Mouse (Mus musculus) cerebellum, adult 11-12 months (tissue): ENCODE data around the gene Cyp1a2.
A peak's percentile ranks its signal among the peaks of the same experiment; 100 is the strongest.

Experiments
- DNase-seq: peaks from one replicate; pipeline ENCODE4 v3.0.0; 2022

Gene Cyp1a2

GRCm38 (mm10) chr9:57644944-57645893, 38.3 kb downstream of the Cyp1a2 start:
- peak; percentile 89 for DNase-seq

DNA sequence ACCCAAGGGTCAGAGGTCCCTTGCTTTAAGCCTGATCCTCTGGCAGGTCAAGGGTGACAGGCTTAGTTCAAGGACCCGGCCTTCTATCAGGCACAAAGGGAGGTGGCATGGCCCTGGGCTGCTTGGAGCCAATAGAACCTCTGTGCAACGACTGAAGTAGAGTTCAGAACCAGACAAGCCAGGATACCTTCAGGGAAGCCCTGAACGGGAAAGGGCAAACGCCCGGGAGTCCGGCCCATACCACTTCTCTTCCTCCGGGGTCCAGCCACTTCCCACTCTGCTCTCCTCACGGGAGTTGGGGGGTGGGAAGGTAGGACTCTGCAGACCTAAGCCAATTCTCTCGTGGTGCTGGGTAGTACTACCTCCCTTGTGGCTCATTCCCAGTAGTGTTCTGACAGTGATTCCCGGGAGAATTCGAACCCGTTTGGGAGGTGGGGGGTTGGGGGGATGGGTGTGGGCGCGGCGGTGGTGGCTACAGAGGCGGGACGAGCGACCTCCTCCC, 39.0 kb downstream of the Cyp1a2 start:
- DNase-seq, result no peak

- no peak for DNase-seq
Observed at GRCm38 (mm10) chr9:57643856-57644180, 39.7 kb downstream of the Cyp1a2 start.

- no peak for DNase-seq
Observed at GRCm38 (mm10) chr9:57643169-57643855, 40.2 kb downstream of the Cyp1a2 start.

DNA sequence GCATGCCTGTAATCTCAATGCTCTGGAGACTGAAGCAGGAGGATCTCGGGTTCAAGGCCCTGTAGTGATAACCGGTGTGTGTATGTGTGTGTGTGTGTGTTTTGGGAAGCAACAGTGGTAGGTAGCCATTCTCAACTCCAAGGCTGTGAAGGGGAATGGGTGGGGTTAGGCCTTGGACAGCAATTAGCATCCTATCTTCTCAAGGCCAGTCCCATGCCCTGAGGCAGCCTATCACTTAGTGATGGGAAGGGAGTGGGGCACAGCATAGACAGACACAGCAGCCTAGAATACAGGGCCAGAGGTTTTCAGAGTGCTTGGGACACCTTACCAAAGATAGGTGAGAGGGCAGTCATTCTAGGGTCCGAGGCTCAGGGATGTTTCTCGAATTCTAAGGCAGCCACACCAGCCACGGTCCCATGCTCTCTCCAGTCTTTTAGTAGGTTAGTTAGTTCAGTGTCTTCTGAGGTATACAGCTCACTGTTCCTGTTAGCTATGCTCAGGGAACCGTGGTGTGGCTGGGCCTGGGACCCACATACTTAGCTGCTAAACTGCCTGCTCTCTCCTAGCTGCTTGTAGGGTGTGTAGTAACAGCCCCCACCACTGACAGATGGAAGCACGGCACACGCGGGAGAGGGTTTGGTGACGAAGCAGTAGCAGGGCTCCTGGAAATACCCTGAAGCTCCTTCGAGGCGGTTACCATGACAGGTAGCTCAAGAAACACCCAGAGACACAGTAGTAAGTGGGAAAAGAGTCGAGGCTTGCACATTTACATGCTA, 41.5 kb downstream of the Cyp1a2 start:
- no peak for DNase-seq

DNA sequence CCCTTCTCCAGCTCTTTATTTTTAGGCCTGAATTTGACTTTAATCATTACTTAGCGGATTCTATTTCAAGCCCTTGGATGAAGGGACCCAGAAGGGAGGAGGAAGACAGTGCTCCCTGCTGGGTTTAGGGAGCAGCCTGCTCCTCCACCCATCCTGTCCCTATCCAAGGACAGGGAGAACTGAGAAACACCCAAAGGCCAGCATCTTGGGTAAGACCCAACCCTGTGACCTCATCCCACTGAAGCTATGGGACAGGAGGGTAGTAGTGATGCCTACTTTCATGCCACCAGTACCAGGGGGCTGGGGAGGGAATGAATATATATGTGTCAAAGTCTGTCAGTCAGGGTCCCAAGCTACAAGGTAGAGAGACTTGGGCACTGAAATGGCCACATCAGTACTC, 42.5 kb downstream of the Cyp1a2 start:
- no peak for DNase-seq

- no peak for DNase-seq
Observed at GRCm38 (mm10) chr9:57640384-57640783, 43.1 kb downstream of the Cyp1a2 start.

- no peak for DNase-seq
Observed at GRCm38 (mm10) chr9:57639661-57640328, 43.7 kb downstream of the Cyp1a2 start.

- DNase-seq, result no peak
Observed at GRCm38 (mm10) chr9:57638651-57639459, 44.6 kb downstream of the Cyp1a2 start.

DNA sequence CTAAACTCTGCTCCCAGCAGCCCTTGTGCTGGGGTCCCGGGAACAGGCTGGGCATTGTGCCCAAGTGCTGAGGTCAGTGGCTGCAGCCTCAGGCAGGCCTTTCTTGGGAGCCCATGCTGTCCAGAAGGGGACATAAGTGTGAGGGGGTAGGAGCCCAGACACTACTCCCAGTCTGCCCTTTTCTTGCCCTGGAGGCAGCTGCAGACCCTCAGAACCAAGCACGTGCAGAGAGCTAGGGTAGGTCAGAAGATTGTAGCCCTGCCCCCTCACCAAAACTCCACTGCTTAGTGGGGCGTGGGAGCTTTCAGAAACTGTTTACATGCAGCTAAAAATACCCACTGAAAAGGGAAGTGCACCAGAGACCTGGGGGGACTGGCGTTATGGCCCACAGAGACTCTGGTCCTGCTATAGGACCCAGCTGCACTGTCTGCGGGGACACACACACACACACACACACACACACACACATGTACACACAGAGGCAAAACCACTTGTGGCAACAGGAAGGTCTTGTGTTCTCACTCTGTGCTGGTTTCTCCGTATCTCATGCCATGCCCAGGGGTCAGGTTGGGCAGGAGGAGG, 45.7 kb downstream of the Cyp1a2 start:
- DNase-seq, result no peak

DNA sequence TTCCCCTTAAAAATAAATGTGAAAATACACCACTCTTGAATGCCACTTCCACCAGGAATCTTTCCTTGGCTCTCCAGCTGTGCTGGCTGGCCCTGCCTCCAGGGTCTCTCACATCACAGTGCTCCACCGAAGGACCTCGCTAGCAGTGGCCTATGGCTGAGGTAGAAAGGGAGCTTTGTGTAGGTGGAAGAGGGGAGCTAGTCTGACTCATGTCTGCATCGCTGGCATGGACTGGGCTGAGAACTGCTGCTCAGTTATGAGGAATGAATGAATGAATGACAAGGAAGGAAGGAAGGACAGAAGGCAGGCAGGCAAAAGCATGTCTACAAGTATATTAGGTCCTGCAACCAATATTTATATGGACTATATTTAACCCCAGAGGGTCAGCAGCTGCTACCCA, 46.2 kb downstream of the Cyp1a2 start:
- no peak for DNase-seq

GRCm38 (mm10) chr9:57633481-57634024, 50.0 kb downstream of the Cyp1a2 start:
- no peak for DNase-seq

DNA sequence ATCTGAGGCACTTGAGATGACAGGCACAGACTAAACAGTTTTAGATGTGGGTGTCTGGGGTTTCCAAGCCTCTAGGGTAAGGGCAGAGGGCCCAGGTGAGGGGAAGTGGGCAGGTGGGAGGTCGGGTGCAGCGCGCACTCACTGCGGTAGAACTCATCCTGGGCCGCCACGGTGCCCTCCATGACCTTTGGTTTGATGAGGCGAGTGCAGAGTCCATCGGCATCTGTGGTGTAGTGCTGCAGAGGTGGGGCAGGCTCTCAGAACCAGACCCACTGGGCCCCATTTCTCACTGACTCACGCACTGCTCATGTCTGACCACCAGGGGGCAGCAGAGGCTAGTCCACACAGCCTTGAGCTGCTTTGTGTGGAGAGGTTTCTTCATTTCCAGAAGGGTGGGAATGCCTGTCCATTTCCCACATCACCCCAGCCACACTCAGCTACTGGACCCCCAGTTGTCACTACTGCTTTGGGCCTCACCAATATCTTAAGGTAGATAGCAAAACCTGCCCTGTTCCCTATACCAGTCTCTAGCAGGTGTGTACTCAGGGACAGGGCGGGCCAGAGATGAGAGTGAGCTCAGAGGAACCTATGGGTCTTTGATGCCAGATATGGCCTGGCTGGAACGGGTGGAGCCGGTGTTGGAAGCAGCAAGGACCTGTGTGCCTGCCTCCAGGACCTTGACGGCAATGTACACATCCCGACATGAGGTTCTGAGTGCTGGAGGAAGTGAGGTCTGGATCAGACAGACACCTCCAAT, 54.2 kb downstream of the Cyp1a2 start:
- DNase-seq, result peak; percentile 70

DNA sequence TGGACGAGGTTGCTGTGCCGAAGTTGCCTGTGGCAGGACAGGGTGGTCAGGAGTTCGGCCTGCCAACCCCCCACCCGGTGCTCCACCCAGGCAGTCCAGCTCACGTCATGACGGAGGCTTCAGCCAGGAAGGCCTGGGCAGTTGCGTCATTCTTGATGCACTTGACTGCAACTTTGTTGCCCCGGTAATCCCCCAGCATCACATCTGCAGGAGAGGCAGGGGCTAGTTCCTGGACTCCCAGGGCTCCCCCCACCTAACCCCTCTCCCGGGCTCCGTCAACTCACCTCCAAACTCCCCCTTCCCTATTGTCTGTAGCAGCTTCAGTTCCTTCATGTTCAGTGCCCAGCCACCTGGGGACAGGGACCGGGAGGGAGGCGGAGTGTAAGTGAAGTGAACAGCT, 54.8 kb downstream of the Cyp1a2 start:
- DNase-seq, result no peak

GRCm38 (mm10) chr9:57627892-57628291, 55.6 kb downstream of the Cyp1a2 start:
- no peak for DNase-seq

GRCm38 (mm10) chr9:57627191-57627590, 56.3 kb downstream of the Cyp1a2 start:
- DNase-seq, result no peak
